Mouse (Mus musculus) limb, embryonic 10.5 days (tissue): Measurements from ENCODE around the gene Hmcn2. TPM values are rescaled to one million over a fixed set of nuclear protein-coding genes. Genes with fewer than 3 reads are reported as not detected.

Source experiments
- DNase-seq: peaks from one replicate; pipeline ENCODE4 v3.0.0-alpha.2; 2017; ENCODE audit warnings: low spot score
- H3K27ac ChIP-seq: fragments of 300-500 bp; sonication (generic); 2 replicates; pipeline ENCODE4 v1.5.1; 2016; ENCODE audit warnings: mild to moderate bottlenecking
- H3K27me3 ChIP-seq: fragments of 300-500 bp; sonication (generic); 2 replicates; pipeline ENCODE4 v1.6.1; 2016; ENCODE audit warnings: low read depth, mild to moderate bottlenecking; ENCODE audit not compliant: poor library complexity, severe bottlenecking
- H3K36me3 ChIP-seq: fragments of 300-500 bp; sonication (generic); 2 replicates; pipeline ENCODE4 v1.6.1; 2016; ENCODE audit warnings: mild to moderate bottlenecking, moderate library complexity
- H3K4me1 ChIP-seq: fragments of 300-500 bp; sonication (generic); 2 replicates; pipeline ENCODE4 v1.6.1; 2016
- H3K4me3 ChIP-seq: fragments of 300-500 bp; sonication (generic); 2 replicates; pipeline ENCODE4 v1.5.1; 2016; ENCODE audit warnings: mild to moderate bottlenecking, moderate library complexity
- H3K9me3 ChIP-seq: fragments of 300-500 bp; sonication (generic); replicated peaks from 2 replicates; pipeline ENCODE4 v1.6.1; 2016; ENCODE audit warnings: mild to moderate bottlenecking
- WGBS: fragments of 180-500 bp; shearing (Covaris S2); methylation state at CpG from one replicate; pipeline ENCODE4 v1.1.7; 2016; 5-methylcytosine and 5-hydroxymethylcytosine counted together
- polyA plus RNA-seq: library from polyadenylated mRNA; unstranded; fragments of >200 nt; fragmentation: Nextera tagmentation; extraction: Ambion mirVana; gene quantifications from 2 replicates; pipeline ENCODE4 v1.2.1, GENCODE M21; 2016

The Hmcn2 gene
- polyA plus RNA-seq, 1 experiment from 2014 or later: 0.19 TPM

DNA sequence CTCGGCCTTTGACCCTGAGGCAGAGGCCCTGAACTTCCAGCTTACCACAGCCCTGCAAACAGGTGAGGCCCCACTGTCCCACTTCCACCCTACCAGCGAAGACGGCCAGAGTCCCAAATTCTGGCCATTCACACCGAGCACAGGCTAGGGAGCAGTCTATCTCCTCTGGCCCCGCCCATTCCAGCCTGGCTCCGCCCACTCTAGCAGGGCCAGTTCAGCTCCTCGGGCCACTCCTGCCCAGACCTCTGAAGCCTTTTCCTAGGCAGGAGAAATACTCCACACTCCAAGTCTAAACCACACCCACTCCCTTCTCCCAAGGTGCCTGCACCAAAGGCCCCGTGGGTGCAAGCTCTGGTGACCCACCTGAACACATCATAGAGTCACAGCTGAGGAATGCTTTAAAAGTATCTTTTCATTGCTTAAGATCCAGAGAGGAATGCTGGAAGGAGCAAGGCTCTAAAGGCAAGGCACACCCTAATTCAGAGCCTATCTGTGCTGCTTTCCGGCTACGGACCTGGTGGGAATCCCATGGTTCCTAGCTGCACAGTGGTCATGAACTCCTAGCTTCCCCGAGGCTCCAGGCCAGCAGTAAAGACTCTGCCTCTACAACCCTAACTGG lies 139.5 kb downstream of the Hmcn2 start:
- H3K36me3 ChIP-seq: no peaks in the 10 kb centered on the region
- WGBS: 34% methylated on average over 11 of the region's 11 CpGs
- no peaks in the 10 kb centered on the region for H3K9me3 ChIP-seq
- peaks cover 26% of the 10 kb centered on the region for H3K27me3 ChIP-seq
- no peak for DNase-seq
- H3K27ac ChIP-seq: no peak overlapping the region
- peaks cover 58% of the 10 kb centered on the region for H3K4me1 ChIP-seq
- H3K4me3 ChIP-seq: no peak overlapping the region

DNA sequence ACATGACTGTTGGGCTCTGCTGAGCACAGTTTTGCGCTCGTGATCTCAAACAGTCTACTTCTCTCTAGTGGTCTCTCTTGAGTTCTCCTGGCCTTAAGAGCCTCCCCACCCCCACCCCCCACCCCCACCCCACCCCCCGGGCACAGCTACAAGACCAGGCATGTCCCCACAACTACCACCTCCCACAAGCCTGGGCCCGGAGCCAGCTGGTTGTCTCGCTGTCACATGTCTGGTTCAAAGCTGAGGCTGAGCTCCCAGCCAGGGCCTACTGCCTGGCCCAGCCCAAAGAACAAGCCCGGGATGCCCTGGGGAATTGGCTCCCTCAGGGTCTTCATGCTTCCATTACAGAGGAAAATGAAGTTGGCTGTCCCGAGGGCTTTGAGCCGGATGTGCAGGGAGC lies 140.1 kb downstream of the Hmcn2 start:
- WGBS: 79% methylated on average over 8 of the region's 8 CpGs
- no peak overlapping the region for H3K4me3 ChIP-seq
- 0 out of 2 replicates have a peak overlapping the region, but pooled peaks have one; percentile 31 for H3K27ac ChIP-seq
- H3K9me3 ChIP-seq: no peaks in the 10 kb centered on the region
- no peaks in the 10 kb centered on the region for H3K36me3 ChIP-seq
- no peak for DNase-seq
- H3K27me3 ChIP-seq: peaks cover 32% of the 10 kb centered on the region
- peaks cover 59% of the 10 kb centered on the region for H3K4me1 ChIP-seq

DNA sequence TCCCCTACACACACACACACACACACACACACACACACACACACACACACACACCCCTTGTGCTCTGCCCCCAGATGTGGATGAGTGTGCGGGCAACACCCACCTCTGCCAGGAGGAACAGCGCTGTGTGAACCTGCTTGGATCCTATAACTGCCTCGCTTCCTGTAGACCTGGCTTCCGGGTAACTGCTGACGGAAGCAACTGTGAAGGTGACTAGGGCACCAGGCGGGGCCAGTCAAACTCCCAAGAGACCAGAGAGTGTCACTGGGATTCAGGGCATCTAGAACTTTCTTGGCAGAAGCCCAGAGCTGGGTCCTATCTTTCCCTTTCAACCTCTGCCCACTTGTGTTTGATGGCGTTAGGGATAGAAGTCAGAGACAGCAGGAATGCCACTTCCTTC lies 141.2 kb downstream of the Hmcn2 start:
- Histone ChIP-seq H3K36me3 (no peaks in the 10 kb centered on the region), H3K4me3 (no peak overlapping the region), H3K27me3 (peaks cover 44% of the 10 kb centered on the region), H3K27ac (no peak overlapping the region), H3K9me3 (no peaks in the 10 kb centered on the region), H3K4me1 (peaks cover 63% of the 10 kb centered on the region)
- DNase-seq: no peak
- WGBS: 85% methylated on average over 7 of the region's 7 CpGs

DNA sequence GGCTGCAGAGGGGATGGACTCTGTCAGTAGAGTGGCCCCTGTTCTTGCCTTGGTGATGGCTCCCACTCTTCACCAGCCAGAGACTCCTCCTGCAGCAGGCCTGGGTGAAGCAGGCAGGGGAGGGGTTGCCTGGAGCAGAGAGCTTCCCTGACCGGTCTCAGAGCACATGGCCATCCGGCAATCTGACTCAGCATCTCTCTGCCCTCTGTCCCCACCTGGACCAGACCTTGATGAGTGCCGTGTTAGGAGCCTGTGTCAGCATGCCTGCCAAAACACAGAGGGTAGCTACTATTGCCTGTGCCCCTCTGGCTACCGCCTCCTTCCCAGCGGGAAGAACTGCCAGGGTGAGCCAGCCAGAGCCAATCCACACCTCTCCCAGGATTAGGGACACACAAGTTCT lies 144.2 kb downstream of the Hmcn2 start:
- no peaks in the 10 kb centered on the region for H3K36me3 ChIP-seq
- peaks cover 57% of the 10 kb centered on the region for H3K27me3 ChIP-seq
- no peak for DNase-seq
- no peaks in the 10 kb centered on the region for H3K9me3 ChIP-seq
- no peak overlapping the region for H3K27ac ChIP-seq
- peaks cover 40% of the 10 kb centered on the region for H3K4me1 ChIP-seq
- no peak overlapping the region for H3K4me3 ChIP-seq
- 46% methylated on average over 5 of the region's 5 CpGs for WGBS

DNA sequence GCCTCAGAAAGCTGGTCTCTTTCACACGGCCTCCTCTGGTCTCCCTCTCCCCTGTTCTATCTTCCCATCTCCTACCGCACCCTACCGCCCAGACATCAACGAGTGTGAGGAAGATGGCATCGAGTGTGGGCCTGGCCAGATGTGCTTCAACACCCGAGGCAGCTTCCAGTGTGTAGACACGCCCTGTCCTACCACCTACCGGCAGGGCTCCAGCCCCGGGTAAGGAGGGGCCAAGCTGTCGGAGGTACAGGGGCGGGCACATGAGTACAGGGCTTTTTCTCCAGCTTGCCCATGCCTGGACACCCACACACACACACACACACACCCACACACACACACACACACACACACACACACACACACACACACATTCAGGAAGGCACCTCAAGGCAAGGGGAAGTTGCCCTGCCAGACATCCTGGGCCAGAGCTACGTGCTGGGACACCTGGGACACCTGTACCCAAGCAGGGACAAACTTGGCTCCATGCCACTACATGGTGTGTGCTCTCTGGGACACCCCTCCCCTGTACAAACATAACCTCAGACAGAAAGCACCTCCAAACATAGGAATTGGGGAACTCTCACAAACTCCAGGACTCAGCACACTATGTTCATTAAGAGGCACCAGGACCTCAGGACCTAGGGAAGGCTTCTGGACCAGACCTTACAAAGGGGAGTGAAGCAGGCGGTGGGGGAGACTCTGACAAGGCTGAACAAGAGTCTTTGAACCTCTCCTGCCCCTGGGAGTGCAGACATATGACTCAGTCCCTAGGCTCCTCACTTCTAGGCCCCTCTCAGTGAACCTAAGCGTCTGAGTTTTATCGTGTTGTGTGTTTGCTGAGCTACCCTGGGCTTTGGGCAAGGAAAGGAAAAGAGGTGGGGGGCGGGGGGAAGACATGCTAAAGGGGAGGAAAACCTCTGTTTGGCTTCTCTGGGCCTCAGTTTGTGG lies 145.0 kb downstream of the Hmcn2 start:
- no peaks in the 10 kb centered on the region for H3K36me3 ChIP-seq
- no peak overlapping the region; the same call in 1 of the 2 replicates for H3K27ac ChIP-seq
- DNase-seq: no peak

DNA sequence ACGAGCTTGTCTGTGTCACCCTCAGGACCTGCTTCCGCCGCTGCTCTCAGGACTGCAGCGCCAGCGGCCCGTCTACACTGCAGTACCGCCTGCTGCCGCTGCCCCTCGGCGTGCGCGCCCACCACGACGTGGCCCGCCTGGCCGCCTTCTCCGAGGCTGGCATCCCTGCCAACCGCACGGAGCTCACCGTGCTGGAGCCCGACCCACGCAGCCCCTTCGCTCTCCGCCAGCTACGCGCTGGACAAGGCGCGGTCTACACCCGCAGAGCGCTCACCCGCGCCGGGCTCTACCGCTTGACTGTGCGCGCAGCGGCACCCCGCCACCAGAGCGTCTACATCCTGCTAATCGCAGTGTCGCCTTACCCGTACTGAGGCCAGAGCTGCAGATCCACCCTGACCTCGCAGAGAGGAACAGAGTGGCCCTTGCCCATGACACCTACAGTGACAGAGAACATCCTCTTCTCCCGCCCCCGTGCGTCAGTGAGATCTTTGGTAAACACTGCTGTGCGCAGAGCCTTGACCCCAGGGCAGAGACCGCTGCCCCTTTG lies 145.9 kb downstream of the Hmcn2 start:
- 1% methylated on average over 48 of the region's 48 CpGs for WGBS
- Histone ChIP-seq H3K36me3 (no peaks in the 10 kb centered on the region), H3K4me3 (peak overlapping the region; percentile 63), H3K27me3 (peaks cover 57% of the 10 kb centered on the region), H3K4me1 (peaks cover 42% of the 10 kb centered on the region), H3K9me3 (no peaks in the 10 kb centered on the region), H3K27ac (peak overlapping the region; percentile 63)
- DNase-seq: peak; percentile 80

More for the DNA sequence above, 145.0 kb downstream of the Hmcn2 start:
- Histone ChIP-seq H3K4me1 (peaks cover 40% of the 10 kb centered on the region), H3K27me3 (peaks cover 57% of the 10 kb centered on the region), H3K4me3 (peak overlapping the region; percentile 63), H3K9me3 (no peaks in the 10 kb centered on the region)
- WGBS: 30% methylated on average over 16 of the region's 16 CpGs

DNA sequence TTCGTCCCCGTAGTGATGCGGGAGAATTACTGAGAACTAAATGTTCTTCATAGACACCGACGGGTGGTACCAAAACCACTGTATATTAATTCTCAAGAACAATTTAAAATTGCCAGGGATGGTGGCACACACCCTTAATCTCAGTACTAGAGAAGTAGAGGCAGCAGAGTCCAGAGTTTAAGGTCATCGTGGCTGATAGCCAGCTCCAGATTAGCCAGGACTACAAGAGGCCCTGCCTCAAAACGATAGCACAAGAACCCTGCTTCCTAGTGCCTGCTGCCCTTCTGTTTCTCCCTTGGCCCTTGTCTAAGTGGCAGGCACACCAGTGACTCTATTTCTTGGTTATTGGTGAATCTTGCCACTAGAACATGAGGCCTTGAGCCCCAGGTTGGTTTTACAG lies 146.7 kb downstream of the Hmcn2 start:
- Histone ChIP-seq H3K36me3 (no peaks in the 10 kb centered on the region), H3K4me1 (peaks cover 42% of the 10 kb centered on the region), H3K4me3 (no peak overlapping the region), H3K9me3 (no peaks in the 10 kb centered on the region), H3K27ac (no peak overlapping the region), H3K27me3 (peaks cover 57% of the 10 kb centered on the region)
- no peak for DNase-seq
- 80% methylated on average over 7 of the region's 7 CpGs for WGBS

DNA sequence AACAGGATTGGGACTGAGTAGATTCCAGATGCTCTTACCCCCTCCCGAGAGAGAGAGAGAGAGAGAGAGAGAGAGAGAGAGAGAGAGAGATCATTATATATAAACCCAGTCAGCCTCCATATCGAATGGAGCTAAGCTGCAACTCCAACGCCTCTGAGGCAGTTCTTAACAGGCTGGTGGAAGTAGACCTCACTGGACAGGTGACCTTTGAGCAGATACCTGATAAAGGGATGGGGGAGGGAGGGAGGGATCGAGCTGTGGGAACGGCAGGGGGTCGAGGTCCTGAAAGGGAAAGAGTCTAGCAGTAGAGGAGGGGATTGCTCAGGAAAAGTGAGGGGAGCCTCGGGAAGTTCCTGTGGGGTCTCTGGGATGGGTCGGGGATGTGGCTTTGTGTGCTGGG lies 147.8 kb downstream of the Hmcn2 start:
- Histone ChIP-seq H3K4me3 (no peak overlapping the region), H3K36me3 (no peaks in the 10 kb centered on the region), H3K9me3 (no peaks in the 10 kb centered on the region), H3K4me1 (peaks cover 42% of the 10 kb centered on the region), H3K27me3 (peaks cover 55% of the 10 kb centered on the region), H3K27ac (no peak overlapping the region)
- no peak for DNase-seq
- WGBS: 48% methylated on average over 8 of the region's 8 CpGs

DNA sequence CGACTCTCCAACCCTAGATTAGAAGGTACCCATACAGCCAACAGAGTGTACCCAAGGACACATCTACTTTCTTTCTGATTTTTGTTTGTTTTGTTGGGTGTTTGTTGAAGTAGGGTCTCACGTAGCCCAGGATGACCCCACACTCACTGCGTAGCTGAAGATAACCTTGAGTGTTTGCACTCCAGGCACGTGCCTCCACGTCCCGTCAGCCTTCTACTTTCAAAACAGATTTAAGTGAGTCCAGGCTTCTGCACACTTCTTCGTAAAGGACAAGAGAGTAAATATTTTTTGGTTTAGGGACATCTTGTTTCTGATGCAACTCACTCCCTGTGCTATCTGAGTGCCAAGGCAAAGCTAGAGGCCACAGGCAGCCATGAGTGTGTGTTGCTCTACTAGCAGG lies 149.0 kb downstream of the Hmcn2 start:
- 86% methylated on average over 7 of the region's 7 CpGs for WGBS
- Histone ChIP-seq H3K36me3 (no peaks in the 10 kb centered on the region), H3K27ac (no peak overlapping the region), H3K4me3 (no peak overlapping the region), H3K9me3 (no peaks in the 10 kb centered on the region), H3K4me1 (peaks cover 42% of the 10 kb centered on the region), H3K27me3 (peaks cover 47% of the 10 kb centered on the region)
- no peak for DNase-seq

DNA sequence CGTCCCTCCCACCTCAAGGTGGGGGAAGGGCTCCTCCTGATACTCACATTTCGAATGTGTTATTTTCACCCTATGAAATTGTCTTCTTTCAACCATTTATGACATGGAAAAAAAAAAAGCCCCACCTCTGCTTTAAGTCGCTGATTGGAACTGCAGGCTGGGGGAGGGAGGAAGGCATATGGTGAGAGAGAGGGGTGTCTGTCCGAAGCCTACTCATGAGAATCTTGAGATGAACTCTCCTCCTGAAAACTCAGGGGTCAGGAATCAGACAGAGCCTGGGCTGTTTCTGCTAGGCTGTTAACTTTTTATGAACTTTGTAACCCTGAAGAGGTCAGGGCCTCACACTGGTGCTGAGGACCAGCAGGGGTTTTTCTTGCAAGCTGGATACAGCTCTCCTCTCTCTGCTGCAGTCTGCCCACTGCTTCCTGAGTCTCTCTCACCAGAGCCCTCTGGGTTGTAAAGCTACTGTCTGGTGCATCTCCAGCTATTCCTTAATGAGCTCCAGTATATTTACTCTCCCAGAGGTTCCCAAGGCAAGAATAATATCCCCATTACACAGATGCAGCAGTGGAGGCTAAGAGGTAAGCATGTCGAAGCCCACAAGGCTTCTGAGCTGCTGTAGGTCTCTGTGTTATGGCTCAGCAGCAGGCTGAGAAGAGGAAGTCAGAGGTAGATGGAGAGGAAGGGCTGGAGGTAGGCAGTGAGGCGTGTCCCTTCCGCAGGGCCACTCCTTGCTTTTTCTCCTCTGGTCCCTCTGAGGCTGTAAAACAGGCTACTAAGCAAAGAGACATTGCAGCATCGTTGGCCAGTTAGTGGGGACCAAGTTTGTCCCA lies 149.7 kb downstream of the Hmcn2 start:
- no peaks in the 10 kb centered on the region for H3K36me3 ChIP-seq
- no peak overlapping the region for H3K27ac ChIP-seq
- no peaks in the 10 kb centered on the region for H3K9me3 ChIP-seq
- DNase-seq: no peak
- peaks cover 47% of the 10 kb centered on the region for H3K27me3 ChIP-seq
- H3K4me3 ChIP-seq: no peak overlapping the region
- WGBS: 45% methylated on average over 8 of the region's 8 CpGs
- peaks cover 37% of the 10 kb centered on the region for H3K4me1 ChIP-seq

DNA sequence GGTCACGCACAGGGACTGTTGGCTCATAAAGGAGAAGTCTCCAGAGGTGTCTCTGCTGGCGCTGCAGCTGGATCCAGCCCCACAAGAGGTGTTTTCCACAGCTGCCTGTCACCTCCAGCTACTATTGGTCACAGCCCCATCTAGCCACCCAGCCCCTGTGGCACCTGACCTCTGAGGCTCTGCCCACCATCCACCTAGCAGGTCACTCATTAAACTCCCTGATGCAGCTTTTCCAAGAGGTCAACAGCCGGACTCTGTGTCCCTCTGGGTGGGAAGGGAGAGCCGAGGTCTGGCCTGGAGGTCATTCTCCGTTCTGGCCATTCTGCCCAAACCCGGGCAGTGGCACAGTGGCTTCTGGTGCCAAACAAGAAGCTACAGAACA lies 150.3 kb downstream of the Hmcn2 start:
- Histone ChIP-seq H3K4me1 (peaks cover 36% of the 10 kb centered on the region), H3K9me3 (no peaks in the 10 kb centered on the region), H3K27me3 (peaks cover 47% of the 10 kb centered on the region), H3K27ac (no peak overlapping the region), H3K36me3 (no peaks in the 10 kb centered on the region), H3K4me3 (no peak overlapping the region)
- no peak for DNase-seq
- WGBS: 71% methylated on average over 6 of the region's 6 CpGs

DNA sequence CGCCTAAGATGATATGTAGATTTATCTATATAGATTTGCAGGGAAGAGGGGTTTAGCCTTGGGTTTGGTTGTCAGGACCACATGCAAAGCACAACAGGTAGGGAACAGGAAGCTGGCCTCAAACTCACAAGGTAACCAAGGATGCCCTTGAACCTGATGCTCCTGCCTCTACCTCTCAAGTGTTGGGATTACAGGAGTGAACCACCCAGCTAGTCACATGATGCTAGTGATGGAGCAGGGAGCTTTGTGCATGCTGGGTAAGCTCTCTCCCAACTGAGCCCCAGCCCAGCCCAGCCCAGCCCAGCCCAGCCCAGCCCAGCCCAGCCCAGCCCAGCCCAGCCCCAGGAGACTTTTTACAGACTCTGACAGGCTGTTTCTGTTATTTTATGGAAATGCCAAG lies 153.2 kb downstream of the Hmcn2 start:
- peaks cover 44% of the 10 kb centered on the region for H3K4me1 ChIP-seq
- DNase-seq: no peak
- WGBS: 88% methylated on average over 1 of the region's 1 CpGs
- H3K27ac ChIP-seq: no peak overlapping the region
- H3K27me3 ChIP-seq: peaks cover 49% of the 10 kb centered on the region
- no peak overlapping the region for H3K4me3 ChIP-seq
- no peaks in the 10 kb centered on the region for H3K36me3 ChIP-seq
- H3K9me3 ChIP-seq: no peaks in the 10 kb centered on the region
